Mouse (Mus musculus) neural tube, embryonic 11.5 days (tissue): Measurements from ENCODE around the gene Shc3. TPM values are rescaled to one million over a fixed set of nuclear protein-coding genes. Genes with fewer than 3 reads are reported as not detected.

Experiments
- ATAC-seq: fragments of 200-750 bp; cut with Nextera tagmentation; 2 replicates; pipeline ENCODE4 v1.8.0; 2017; ENCODE audit warnings: moderate number of reproducible peaks, mild to moderate bottlenecking, moderate TSS enrichment, moderate library complexity; ENCODE audit not compliant: insufficient read depth, low FRiP score, low TSS enrichment
- DNase-seq: peaks from one replicate; pipeline ENCODE4 v3.0.0-alpha.2; 2015; ENCODE audit warnings: low spot score
- H3K27ac ChIP-seq: fragments of 300-500 bp; sonication (generic); 2 replicates; pipeline ENCODE4 v1.5.1; 2014; ENCODE audit warnings: low read depth, mild to moderate bottlenecking, low read length
- H3K27me3 ChIP-seq: fragments of 300-500 bp; sonication (generic); 2 replicates; pipeline ENCODE4 v1.6.1; 2014; ENCODE audit warnings: mild to moderate bottlenecking, low read length, mixed read lengths; ENCODE audit not compliant: control insufficient read depth, insufficient read depth
- H3K36me3 ChIP-seq: fragments of 300-500 bp; sonication (generic); 2 replicates; pipeline ENCODE4 v1.6.1; 2014; ENCODE audit warnings: mild to moderate bottlenecking, low read length, moderate library complexity, mixed read lengths; ENCODE audit not compliant: control insufficient read depth, insufficient read depth
- H3K4me1 ChIP-seq: fragments of 300-500 bp; sonication (generic); 2 replicates; pipeline ENCODE4 v1.6.1; 2014; ENCODE audit warnings: low read length, mixed read lengths; ENCODE audit not compliant: control insufficient read depth, insufficient read depth
- H3K4me2 ChIP-seq: fragments of 300-500 bp; sonication (generic); 2 replicates; pipeline ENCODE4 v1.6.1; 2014; ENCODE audit warnings: low read depth, mild to moderate bottlenecking, moderate library complexity
- H3K4me3 ChIP-seq: fragments of 300-500 bp; sonication (generic); 2 replicates; pipeline ENCODE4 v1.5.1; 2014; ENCODE audit warnings: low read depth, low read length
- H3K9ac ChIP-seq: fragments of 300-500 bp; sonication (generic); 2 replicates; pipeline ENCODE4 v1.6.1; 2014; ENCODE audit warnings: mild to moderate bottlenecking, low read length
- H3K9me3 ChIP-seq: fragments of 300-500 bp; sonication (generic); 2 replicates; pipeline ENCODE4 v1.6.1; 2016; ENCODE audit warnings: low read length; ENCODE audit not compliant: control insufficient read depth
- WGBS: fragments of 180-500 bp; shearing (Covaris S2); extraction: QIAGEN DNeasy Blood & Tissue Kit; methylation state at CpG from one replicate; pipeline ENCODE4 v1.1.7; 2014; 5-methylcytosine and 5-hydroxymethylcytosine counted together
- polyA plus RNA-seq: library from polyadenylated mRNA; unstranded; fragments of >200 nt; fragmentation: Nextera tagmentation; extraction: Ambion mirVana; gene quantifications from 2 replicates; pipeline ENCODE4 v1.2.1, GENCODE M21; 2014

Shc3 gene
- polyA plus RNA-seq, 1 experiment from 2014 or later = 2.9 TPM

DNA sequence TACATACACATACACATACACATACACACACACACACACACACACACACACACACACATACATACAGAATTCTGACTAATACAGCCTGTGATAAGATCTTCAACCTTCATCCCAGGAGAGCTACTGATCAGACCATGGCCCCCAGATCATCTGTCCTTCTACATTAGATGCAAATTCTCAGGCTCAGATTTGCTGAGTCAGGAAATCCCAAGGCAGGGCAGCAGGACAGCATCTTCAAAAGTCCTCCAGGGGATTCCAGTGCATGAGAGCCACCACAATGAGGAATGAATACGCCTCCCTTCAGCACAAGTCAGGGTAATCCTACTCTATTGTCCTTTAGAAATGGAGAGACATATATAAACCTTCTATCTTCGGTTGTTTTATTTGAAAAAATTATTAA is 184.3 kb downstream of the Shc3 start:
- ATAC-seq (no peak), DNase-seq (no peak)
- Histone ChIP-seq H3K4me1 (peaks cover 5% of the 10 kb centered on the region; the same call in 1 of the 2 replicates), H3K27me3 (no peaks in the 10 kb centered on the region), H3K4me3 (no peak overlapping the region), H3K9me3 (no peaks in the 10 kb centered on the region), H3K36me3 (no peaks in the 10 kb centered on the region), H3K27ac (no peak overlapping the region), H3K4me2 (no peak overlapping the region), H3K9ac (no peak overlapping the region)
- WGBS = 72% methylated on average over 2 of the region's 2 CpGs

DNA sequence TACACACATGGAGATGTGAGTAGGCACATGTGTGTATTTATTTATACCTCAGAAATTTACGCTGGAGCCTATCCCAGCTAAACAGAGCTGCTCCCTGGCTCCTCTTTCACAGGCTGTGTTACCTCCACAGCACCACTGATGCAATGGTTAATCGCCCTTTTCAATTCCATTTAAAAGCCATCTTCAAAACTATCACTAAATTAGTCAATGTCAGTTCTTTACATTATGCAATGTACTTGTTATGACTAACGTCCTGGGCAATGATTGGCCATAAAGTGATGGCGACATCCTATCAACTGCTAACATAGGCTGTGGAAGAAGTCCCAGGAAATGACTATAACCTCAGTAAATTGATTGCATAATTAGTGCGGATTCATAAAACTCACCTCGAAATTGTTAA is 187.7 kb downstream of the Shc3 start:
- H3K36me3 ChIP-seq = no peaks in the 10 kb centered on the region
- no peak overlapping the region for H3K4me2 ChIP-seq
- WGBS = 90% methylated on average over 6 of the region's 6 CpGs

More for the DNA sequence above, 187.7 kb downstream of the Shc3 start:
- no peak overlapping the region for H3K4me3 ChIP-seq
- no peak for ATAC-seq
- H3K9me3 ChIP-seq = no peaks in the 10 kb centered on the region
- DNase-seq = no peak
- H3K27me3 ChIP-seq = no peaks in the 10 kb centered on the region
- H3K9ac ChIP-seq = no peak overlapping the region
- peaks cover 21% of the 10 kb centered on the region for H3K4me1 ChIP-seq
- H3K27ac ChIP-seq = no peak overlapping the region

Other genes starting within 250 kb of the Shc3 start
- gene S1pr3, start 160.8 kb downstream of the Shc3 start, polyA plus RNA-seq = 52.2 and 55.8 TPM in 2 replicates
- gene Cks2, start 75.8 kb upstream of the Shc3 start, polyA plus RNA-seq = 315 and 323 TPM in 2 replicates
- gene Secisbp2, start 82.3 kb upstream of the Shc3 start, polyA plus RNA-seq = 29.2 and 29.8 TPM in 2 replicates
- 6.7 and 7.4 TPM in 2 replicates for gene Sema4d, start 224.3 kb upstream of the Shc3 start, polyA plus RNA-seq